Mouse (Mus musculus) ovary, adult 10 weeks (tissue): ENCODE data around the gene Mtnr1b. TPM values are rescaled to one million over a fixed set of nuclear protein-coding genes. Genes with fewer than 3 reads are reported as not detected.

Experiments
- polyA plus RNA-seq: library from polyadenylated mRNA; stranded (reverse); fragments of 350-450 nt; fragmentation: Illumina TruSeq; extraction: RNeasy Lipid Tissue Mini Kit (QIAGEN cat#74804); gene quantifications from one replicate; pipeline ENCODE4 v1.2.3, GENCODE M21; 2014

The Mtnr1b gene
- polyA plus RNA-seq: not detected

DNA sequence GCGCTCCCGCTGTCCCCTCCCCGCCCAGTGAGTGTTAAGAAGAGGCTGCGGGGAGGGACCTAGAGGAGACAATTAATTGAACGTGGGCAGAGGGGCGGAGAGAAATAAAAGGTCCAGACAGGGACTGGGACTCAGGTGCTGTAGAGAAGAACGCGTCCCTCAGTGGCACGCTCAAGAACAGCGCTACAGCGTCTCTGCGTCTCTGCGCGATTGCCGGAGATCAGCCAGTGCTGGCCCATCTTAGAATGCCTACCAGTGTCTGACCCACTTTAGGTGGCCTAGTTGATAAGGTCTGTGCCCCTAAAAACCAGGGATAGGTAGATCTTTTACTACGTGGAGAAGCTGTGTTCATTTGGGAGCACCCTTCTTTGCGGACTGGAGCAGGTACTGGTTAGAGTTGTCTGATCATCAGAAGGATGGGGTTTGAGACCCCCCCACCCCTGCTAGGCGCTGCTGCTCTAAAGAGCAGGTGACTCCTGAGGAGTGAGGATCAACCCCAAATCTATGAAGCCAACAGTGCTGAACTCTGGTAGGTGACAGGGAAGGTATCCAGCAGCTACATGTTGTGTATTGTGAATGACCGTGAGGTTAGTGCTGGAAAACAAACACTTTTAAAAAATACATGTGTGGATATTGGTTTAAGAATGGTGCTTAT, at the start of gene Mtnr1b:
Mtnr1b (minus strand) TSS at position 51 of the 655 bp plus-strand sequence.

Other genes starting within 250 kb of the Mtnr1b start
- gene Deup1, start 246.6 kb downstream of the Mtnr1b start, polyA plus RNA-seq: 1.0 TPM
- gene Slc36a4, start 164.8 kb downstream of the Mtnr1b start, polyA plus RNA-seq: 29.6 TPM